Mouse (Mus musculus): ENCODE measurements around the gene C130032M10Rik. TPM values are rescaled to one million over a fixed set of nuclear protein-coding genes. Genes with fewer than 3 reads are reported as not detected.
"Not testable (repeated sequence)": the region's sequence is repeated elsewhere in the genome, so short reads cannot be mapped to it uniquely, and the experiment has no call there.

C130032M10Rik gene
- total RNA-seq, 2 experiments from 2014 or later: not detected

GRCm38 (mm10) chr9:114518812-114519477 lies 3.4 kb downstream of the C130032M10Rik start:
- DNase-seq: no peak

GRCm38 (mm10) chr9:114520529-114520928 lies 5.0 kb downstream of the C130032M10Rik start:
- DNase-seq: not testable (repeated sequence)

- DNase-seq: no peak
These were observed 6.5 kb downstream of the C130032M10Rik start for GRCm38 (mm10) chr9:114522041-114522440.

DNA sequence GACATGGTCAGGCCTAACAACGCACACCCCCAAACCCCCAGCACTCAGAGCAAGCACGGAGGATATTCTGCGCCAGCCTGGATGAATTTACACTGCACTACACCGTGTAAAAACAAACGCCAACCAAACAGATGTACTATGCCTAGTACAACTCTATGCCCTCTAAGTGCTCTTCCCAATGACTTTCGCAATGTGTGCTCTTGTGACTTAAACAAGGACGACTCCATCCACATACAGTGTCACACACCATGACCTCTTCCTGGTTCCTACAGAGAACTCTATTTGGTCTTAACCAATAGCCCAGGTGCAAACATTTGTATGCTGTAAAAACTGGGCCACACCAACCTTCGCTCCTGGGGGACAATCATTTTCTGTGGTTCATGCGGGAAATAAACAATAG lies 7.0 kb downstream of the C130032M10Rik start:
- DNase-seq: no peak

GRCm38 (mm10) chr9:114525073-114525633 lies 9.7 kb downstream of the C130032M10Rik start:
- DNase-seq: no peak

DNA sequence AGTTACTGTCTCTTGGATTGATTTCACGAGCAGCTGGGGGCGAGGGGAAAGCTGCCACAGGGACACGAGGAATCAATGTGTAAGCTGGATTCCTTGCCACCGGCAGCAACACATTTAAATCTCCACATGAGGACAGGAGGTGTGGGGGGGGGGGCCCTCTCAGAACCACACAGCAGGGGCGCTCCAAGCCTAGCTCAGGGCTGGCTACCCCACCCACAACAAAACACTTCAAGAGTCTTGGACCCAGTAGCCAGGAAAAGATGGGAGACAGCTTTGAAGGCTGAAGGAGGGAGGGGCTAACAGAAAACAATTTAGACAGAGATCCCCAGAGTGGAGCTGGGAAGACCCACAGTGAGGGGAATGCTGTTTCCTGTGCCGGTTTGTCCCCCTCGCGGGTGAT lies 10.4 kb downstream of the C130032M10Rik start:
- no peak for DNase-seq

- no peak for DNase-seq
These were observed 11.1 kb downstream of the C130032M10Rik start for GRCm38 (mm10) chr9:114526581-114526980.

GRCm38 (mm10) chr9:114527085-114527484 lies 11.6 kb downstream of the C130032M10Rik start:
- DNase-seq: peak; percentile 54

DNA sequence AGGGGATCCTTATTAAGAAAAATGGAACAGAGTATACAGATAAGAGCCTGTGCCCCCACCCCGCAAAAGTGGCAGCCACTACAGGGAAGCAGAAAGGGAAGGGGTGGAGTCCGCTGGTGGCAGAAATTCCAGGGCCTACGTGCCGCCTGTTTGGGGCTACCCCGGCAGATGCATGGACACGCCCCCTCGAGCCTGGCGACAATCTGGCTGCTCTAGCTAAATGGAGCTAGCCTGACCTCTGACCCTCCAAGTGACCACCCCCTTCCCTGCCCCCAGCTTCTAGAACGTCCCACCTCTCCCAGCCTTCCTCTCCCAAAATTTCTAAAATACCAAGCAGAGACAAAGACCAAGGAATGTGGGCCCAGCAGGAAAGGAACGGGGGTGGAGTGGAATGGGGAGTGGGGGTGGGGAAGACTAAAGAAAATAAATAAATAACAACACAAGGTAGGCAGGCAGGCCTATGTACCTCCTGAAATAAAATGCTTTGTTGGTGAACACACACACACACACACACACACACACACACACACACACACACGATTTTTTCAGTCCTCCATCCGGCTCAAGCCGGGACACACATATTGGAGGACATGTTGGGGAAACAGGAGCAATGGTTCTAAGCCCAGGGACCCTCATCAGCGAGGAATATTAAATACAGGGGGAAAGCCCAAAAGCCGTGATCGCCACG lies 12.6 kb downstream of the C130032M10Rik start:
- peak; percentile 40 for DNase-seq

- DNase-seq: peak; percentile 54
These were observed 13.2 kb downstream of the C130032M10Rik start for GRCm38 (mm10) chr9:114528680-114529048.

DNA sequence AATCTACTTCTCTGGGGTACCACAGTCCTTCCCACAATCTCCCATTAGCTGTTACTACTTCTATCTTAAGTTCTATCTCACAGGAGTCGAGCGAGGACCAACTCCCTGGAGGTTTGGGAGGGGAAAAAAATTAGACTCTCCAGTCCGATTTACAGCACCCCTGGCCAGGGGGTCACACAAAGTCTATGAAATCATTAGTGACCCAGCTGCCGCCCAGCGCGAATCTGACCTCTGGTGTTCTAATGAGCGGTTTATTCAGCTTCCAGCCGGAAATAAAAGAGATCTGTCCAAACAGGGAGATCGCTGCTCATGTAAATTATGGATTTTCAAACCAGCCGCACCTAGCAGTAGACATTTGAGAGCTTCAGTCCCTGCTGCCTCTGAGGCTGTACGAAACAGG lies 15.8 kb downstream of the C130032M10Rik start:
- no peak for DNase-seq

DNA sequence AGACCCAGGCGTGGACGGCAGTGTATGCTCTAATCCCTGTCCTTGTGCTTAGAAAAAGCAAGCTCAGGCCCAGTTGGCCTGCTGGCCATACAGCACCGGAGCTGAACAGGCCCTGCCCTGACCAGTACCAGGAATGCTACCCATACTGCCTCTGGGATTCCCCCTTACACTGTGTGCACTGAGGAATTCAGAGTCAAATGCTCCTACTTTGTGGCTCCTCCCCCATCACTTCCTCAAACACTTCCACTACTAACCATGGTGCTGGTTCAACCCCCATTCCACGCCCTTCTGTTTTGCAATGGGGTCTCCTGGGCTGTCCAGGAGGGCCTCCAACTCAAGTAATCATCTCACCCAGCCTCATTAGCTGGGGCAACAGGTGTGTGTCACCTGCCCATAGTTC lies 18.4 kb downstream of the C130032M10Rik start:
- DNase-seq: no peak

- no peak for DNase-seq
These were observed 19.4 kb downstream of the C130032M10Rik start for GRCm38 (mm10) chr9:114534747-114535517.

DNA sequence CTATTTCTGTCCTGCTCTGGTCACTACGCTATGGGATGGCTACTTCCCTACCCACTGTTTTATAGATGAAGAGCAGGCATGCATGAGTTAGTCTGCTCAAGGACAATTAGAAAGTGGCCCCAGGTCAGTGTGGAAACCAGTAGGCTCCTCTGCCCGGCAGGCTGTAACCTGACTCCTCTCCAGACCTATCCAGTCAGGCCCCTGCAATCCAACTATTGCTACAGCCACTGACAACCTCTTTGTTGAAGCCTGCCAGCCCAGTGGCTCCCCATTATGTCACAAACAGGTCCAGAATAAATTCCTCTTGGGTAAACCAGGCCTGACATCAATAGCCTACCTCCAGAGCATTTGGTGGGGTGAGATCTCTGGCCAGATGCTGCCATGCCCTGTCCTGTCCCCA lies 21.1 kb downstream of the C130032M10Rik start:
- no peak for DNase-seq

DNA sequence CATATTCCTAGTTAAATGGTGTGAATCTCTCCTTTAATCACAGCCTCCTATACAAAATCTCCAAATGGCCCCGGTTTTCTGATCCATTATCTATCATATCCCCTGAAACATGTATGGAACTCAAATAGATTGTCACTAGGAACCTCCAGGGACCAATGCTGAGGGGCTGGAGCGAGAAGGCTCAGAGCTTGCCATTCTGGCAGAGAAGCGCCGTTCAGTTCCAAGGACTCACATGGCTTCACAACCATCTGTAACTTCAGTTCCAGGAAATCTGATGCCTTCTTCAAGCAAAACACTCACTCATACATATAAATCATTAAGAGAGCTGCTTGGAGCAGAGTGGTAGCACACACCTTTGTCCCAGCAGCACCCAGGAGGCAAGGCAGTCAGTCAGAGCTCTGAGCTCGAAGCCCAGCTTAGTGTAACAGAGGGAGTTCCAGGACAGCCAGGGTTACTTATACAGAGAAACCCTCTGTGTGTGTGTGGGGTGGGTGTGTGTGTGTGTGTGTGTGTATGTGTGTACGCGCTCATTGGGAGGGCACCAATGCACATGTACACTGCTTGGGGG lies 23.6 kb downstream of the C130032M10Rik start:
- no peak for DNase-seq

- DNase-seq: peak; percentile 10
These were observed 25.8 kb downstream of the C130032M10Rik start for GRCm38 (mm10) chr9:114541279-114541741.

DNA sequence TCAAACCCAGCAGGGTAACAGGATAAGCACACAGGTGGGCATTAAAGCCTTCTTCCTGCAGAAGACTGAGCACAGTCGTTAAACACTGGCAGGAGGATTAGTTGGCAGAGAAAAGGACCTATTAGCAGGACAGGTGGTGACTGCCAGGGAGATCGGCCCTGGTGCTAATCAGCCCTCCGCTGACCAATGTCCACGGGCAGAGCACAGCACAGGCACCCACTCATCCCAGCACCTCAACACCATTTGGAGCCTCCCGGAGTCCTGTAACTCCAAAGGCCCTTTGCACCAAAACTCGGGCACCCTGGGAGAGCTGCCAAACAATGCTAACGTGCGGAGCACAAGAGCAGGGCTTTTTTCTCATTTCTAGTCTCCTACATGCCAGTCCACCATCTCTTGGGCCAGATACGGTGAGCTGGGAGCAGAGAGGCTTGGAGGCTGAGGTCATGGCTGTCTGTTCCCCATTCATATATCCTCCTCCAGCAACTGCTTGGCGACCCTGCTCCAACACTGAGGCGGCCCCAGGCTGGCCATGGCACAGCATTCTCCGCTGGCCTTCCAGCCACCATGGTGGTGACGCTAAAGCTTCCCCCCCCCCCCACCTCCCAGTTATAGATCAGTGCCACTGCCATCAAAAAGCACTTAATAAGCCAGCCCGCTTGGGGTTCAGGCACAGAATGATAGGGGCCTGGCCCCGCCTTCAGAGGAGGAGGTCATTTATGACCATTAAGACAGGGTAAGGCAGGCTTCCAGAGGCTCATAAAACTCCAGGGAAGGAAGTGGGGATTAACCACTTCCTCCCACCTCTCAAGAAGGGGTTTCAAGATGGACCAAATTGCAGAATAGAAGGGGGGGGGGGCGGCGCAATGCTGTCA lies 28.6 kb downstream of the C130032M10Rik start:
- no peak for DNase-seq

DNA sequence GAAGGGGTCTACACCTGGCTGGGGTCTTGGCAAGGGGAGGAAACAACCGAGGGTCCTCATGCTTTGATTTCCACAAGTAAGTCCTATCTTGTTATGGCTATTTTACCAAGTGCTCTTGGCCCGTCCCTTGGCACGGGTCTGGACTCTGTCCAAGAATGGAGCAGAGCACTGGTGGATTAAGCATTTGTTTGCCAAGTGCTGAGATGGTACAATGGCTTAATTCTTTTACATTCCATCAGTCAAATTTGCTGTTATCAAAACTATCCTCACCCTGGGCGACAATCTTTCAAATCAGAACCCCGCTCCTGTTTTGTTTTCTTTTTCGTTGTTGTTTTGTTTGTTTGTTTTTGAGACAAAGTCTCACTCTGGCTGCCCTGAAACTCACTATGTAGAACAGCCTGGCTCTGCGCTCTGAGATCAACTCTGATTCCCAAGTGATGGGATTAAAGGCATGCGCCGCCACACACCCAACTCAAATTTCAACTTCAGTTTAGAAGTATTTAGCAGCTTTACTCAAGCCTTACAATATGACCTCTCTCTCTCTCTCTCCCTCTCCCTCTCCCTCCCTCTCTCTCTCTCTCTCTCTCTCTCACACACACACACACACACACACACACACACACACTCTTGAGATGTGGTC lies 29.4 kb downstream of the C130032M10Rik start:
- DNase-seq: no peak

GRCm38 (mm10) chr9:114546765-114547164 lies 31.3 kb downstream of the C130032M10Rik start:
- no peak for DNase-seq

GRCm38 (mm10) chr9:114547643-114548077 lies 32.2 kb downstream of the C130032M10Rik start:
- DNase-seq: no peak

- no peak for DNase-seq
These were observed 33.0 kb downstream of the C130032M10Rik start for GRCm38 (mm10) chr9:114548496-114548895.
